Mouse (Mus musculus): Measurements from ENCODE around the gene Coq4. TPM values are rescaled to one million over a fixed set of nuclear protein-coding genes. Genes with fewer than 3 reads are reported as not detected.

The Coq4 gene
- polyA plus RNA-seq, 1 experiment from 2014 or later = 35.9 TPM

GRCm38 (mm10) chr2:29819363-29819762 is 32.1 kb downstream of the Coq4 start:
- Histone ChIP-seq H3K4me1 (replicated peaks; ENCODE audit: control insufficient read depth, insufficient read depth, low read length) (peaks cover 13% of the 10 kb centered on the region), H3K27me3 (replicated peaks; ENCODE audit: control insufficient read depth, insufficient read depth, low read length) (no peaks in the 10 kb centered on the region), H3K9ac (replicated peaks; ENCODE audit: low read depth, low read length) (no peak overlapping the region), H3K27ac (ENCODE audit: low read length) (peak overlapping the region; percentile 87; the same call in 1 of the 2 replicates), H3K9me3 (ENCODE audit: control insufficient read depth, low read length) (no peaks in the 10 kb centered on the region), H3K36me3 (ENCODE audit: control insufficient read depth, insufficient read depth) (peaks cover 11% of the 10 kb centered on the region), H3K4me3 (replicated peaks; ENCODE audit: low read length) (no peak overlapping the region), H3K4me2 (ENCODE audit: low read length) (no peak overlapping the region)
- ATAC-seq = no peak
- WGBS = 6% methylated on average over 2 of the region's 2 CpGs

- ATAC-seq = peak; percentile 67
- Histone ChIP-seq H3K27ac (ENCODE audit: low read length) (peak within 1 kb of the TSS; percentile 87), H3K27me3 (replicated peaks; ENCODE audit: control insufficient read depth, insufficient read depth, low read length) (no peaks in the 10 kb centered on the region), H3K9ac (replicated peaks; ENCODE audit: low read depth, low read length) (peak within 1 kb of the TSS; percentile 61), H3K4me2 (ENCODE audit: low read length) (peak within 1 kb of the TSS; percentile 76), H3K9me3 (ENCODE audit: control insufficient read depth, low read length) (no peaks in the 10 kb centered on the region), H3K4me3 (replicated peaks; ENCODE audit: low read length) (peak within 1 kb of the TSS; percentile 53), H3K4me1 (replicated peaks; ENCODE audit: control insufficient read depth, insufficient read depth, low read length) (peaks cover 13% of the 10 kb centered on the region), H3K36me3 (ENCODE audit: control insufficient read depth, insufficient read depth) (peaks cover 11% of the 10 kb centered on the region; the same call in 1 of the 2 replicates)
- under 1% methylated on average over 34 of the region's 35 CpGs for WGBS
These were observed 32.9 kb downstream of the Coq4 start, which contains the start of gene Urm1 for GRCm38 (mm10) chr2:29820025-29820817. Gene Urm1 (plus strand): TSS chr2:29820075.

DNA sequence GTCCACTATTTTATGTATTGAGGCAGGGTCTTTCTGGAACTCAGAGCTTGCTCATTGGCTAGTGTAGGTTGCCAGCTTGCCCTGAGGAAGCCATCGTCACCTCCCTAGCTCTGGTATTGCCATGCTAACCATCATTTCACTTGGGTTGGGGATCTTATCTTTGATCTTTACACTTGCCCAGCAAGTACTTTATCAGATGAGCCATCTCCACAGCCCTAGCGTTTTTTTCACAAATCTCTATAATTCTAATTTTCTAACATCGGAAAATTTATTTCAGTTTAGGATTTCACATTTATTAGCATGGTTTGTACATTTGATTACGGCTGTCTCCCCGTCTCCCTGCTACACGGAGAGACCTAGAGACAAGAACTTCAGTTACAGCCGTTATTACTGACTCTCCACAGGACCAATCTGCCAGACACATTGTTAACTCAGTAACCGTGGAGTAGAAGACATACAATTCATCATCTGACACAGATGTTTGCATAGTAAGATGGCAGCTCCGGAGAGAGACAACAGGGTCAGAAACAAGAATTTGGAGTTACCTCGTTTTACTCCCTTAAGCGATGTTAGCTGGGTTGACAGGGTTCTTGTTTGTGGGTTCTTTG is 39.1 kb downstream of the Coq4 start:
- WGBS = 15% methylated on average over 11 of the region's 11 CpGs
- peak overlapping the region; percentile 62 for H3K4me2 ChIP-seq (ENCODE audit: low read length)
- peak overlapping the region; percentile 94 for H3K4me3 ChIP-seq (replicated peaks; ENCODE audit: low read length)
- H3K27ac ChIP-seq (ENCODE audit: low read length) = peak overlapping the region; percentile 98
- no peaks in the 10 kb centered on the region for H3K9me3 ChIP-seq (ENCODE audit: control insufficient read depth, low read length)
- H3K36me3 ChIP-seq (ENCODE audit: control insufficient read depth, insufficient read depth) = no peaks in the 10 kb centered on the region
- H3K9ac ChIP-seq (replicated peaks; ENCODE audit: low read depth, low read length) = peak overlapping the region; percentile 67
- ATAC-seq = peak; percentile 21; the same call in 1 of the 2 replicates
- no peaks in the 10 kb centered on the region for H3K27me3 ChIP-seq (replicated peaks; ENCODE audit: control insufficient read depth, insufficient read depth, low read length)
- H3K4me1 ChIP-seq (replicated peaks; ENCODE audit: control insufficient read depth, insufficient read depth, low read length) = peaks cover 14% of the 10 kb centered on the region

- Histone ChIP-seq H3K9ac (replicated peaks; ENCODE audit: low read depth, low read length) (peak overlapping the region; percentile 78), H3K4me2 (ENCODE audit: low read length) (peak overlapping the region; percentile 84), H3K4me1 (replicated peaks; ENCODE audit: control insufficient read depth, insufficient read depth, low read length) (peaks cover 14% of the 10 kb centered on the region), H3K36me3 (ENCODE audit: control insufficient read depth, insufficient read depth) (no peaks in the 10 kb centered on the region), H3K4me3 (replicated peaks; ENCODE audit: low read length) (peak overlapping the region; percentile 94), H3K27ac (ENCODE audit: low read length) (peak overlapping the region; percentile 98), H3K9me3 (ENCODE audit: control insufficient read depth, low read length) (no peaks in the 10 kb centered on the region), H3K27me3 (replicated peaks; ENCODE audit: control insufficient read depth, insufficient read depth, low read length) (no peaks in the 10 kb centered on the region)
- peak; percentile 99 for ATAC-seq
- under 1% methylated on average over 48 of the region's 48 CpGs for WGBS
These were observed 39.8 kb downstream of the Coq4 start for GRCm38 (mm10) chr2:29826926-29827708.

DNA sequence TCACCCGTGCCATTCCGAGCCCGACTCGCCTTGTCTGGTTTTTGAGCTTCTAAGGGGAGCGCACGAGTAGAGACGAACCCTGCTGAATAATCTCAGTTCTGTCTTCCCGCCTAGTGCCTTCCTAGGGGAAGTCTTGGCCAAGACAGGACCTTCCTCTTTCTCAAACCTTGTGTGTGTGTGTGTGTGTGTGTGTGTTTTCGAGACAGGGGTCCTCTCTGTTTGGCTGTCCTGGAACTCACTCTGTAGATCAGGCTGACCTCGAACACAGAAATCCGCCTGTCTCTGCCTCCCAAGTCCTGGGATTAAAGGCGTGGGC is 40.4 kb downstream of the Coq4 start:
- no peak overlapping the region for H3K27ac ChIP-seq (ENCODE audit: low read length)
- no peaks in the 10 kb centered on the region for H3K36me3 ChIP-seq (ENCODE audit: control insufficient read depth, insufficient read depth)
- peak overlapping the region; percentile 84 for H3K4me2 ChIP-seq (ENCODE audit: low read length)
- WGBS = 4% methylated on average over 12 of the region's 12 CpGs
- H3K9me3 ChIP-seq (ENCODE audit: control insufficient read depth, low read length) = no peaks in the 10 kb centered on the region
- H3K27me3 ChIP-seq (replicated peaks; ENCODE audit: control insufficient read depth, insufficient read depth, low read length) = no peaks in the 10 kb centered on the region
- H3K4me1 ChIP-seq (replicated peaks; ENCODE audit: control insufficient read depth, insufficient read depth, low read length) = peaks cover 14% of the 10 kb centered on the region
- ATAC-seq = no peak
- H3K9ac ChIP-seq (replicated peaks; ENCODE audit: low read depth, low read length) = peak overlapping the region; percentile 78
- H3K4me3 ChIP-seq (replicated peaks; ENCODE audit: low read length) = peak overlapping the region; percentile 94

- H3K27ac ChIP-seq (ENCODE audit: low read length) = no peak overlapping the region
- peaks cover 15% of the 10 kb centered on the region for H3K4me1 ChIP-seq (replicated peaks; ENCODE audit: control insufficient read depth, insufficient read depth, low read length)
- H3K9ac ChIP-seq (replicated peaks; ENCODE audit: low read depth, low read length) = no peak overlapping the region
- WGBS = 93% methylated on average over 4 of the region's 4 CpGs
- no peaks in the 10 kb centered on the region for H3K27me3 ChIP-seq (replicated peaks; ENCODE audit: control insufficient read depth, insufficient read depth, low read length)
- no peaks in the 10 kb centered on the region for H3K36me3 ChIP-seq (ENCODE audit: control insufficient read depth, insufficient read depth)
- no peak overlapping the region for H3K4me3 ChIP-seq (replicated peaks; ENCODE audit: low read length)
- H3K4me2 ChIP-seq (ENCODE audit: low read length) = no peak overlapping the region
- no peak for ATAC-seq
- no peaks in the 10 kb centered on the region for H3K9me3 ChIP-seq (ENCODE audit: control insufficient read depth, low read length)
These were observed 43.8 kb downstream of the Coq4 start for GRCm38 (mm10) chr2:29831106-29831505.

- H3K36me3 ChIP-seq (ENCODE audit: control insufficient read depth, insufficient read depth) = no peaks in the 10 kb centered on the region
- ATAC-seq = no peak
- H3K4me3 ChIP-seq (replicated peaks; ENCODE audit: low read length) = no peak overlapping the region
- no peak overlapping the region for H3K4me2 ChIP-seq (ENCODE audit: low read length)
- H3K9me3 ChIP-seq (ENCODE audit: control insufficient read depth, low read length) = no peaks in the 10 kb centered on the region
- WGBS = 91% methylated on average over 5 of the region's 5 CpGs
- no peaks in the 10 kb centered on the region for H3K27me3 ChIP-seq (replicated peaks; ENCODE audit: control insufficient read depth, insufficient read depth, low read length)
- H3K9ac ChIP-seq (replicated peaks; ENCODE audit: low read depth, low read length) = no peak overlapping the region
- H3K27ac ChIP-seq (ENCODE audit: low read length) = no peak overlapping the region
- peaks cover 3% of the 10 kb centered on the region; the same call in 1 of the 2 replicates for H3K4me1 ChIP-seq (replicated peaks; ENCODE audit: control insufficient read depth, insufficient read depth, low read length)
These were observed 46.5 kb downstream of the Coq4 start for GRCm38 (mm10) chr2:29833796-29834195.

GRCm38 (mm10) chr2:29835391-29835899 is 48.2 kb downstream of the Coq4 start:
- H3K27ac ChIP-seq (ENCODE audit: low read length) = no peak overlapping the region
- no peak overlapping the region for H3K4me3 ChIP-seq (replicated peaks; ENCODE audit: low read length)
- no peak for ATAC-seq
- no peak overlapping the region for H3K4me2 ChIP-seq (ENCODE audit: low read length)
- no peaks in the 10 kb centered on the region for H3K36me3 ChIP-seq (ENCODE audit: control insufficient read depth, insufficient read depth)
- no peaks in the 10 kb centered on the region for H3K27me3 ChIP-seq (replicated peaks; ENCODE audit: control insufficient read depth, insufficient read depth, low read length)
- WGBS = 3% methylated on average over 2 of the region's 2 CpGs
- no peak overlapping the region for H3K9ac ChIP-seq (replicated peaks; ENCODE audit: low read depth, low read length)
- no peaks in the 10 kb centered on the region for H3K9me3 ChIP-seq (ENCODE audit: control insufficient read depth, low read length)
- peaks cover 3% of the 10 kb centered on the region; the same call in 1 of the 2 replicates for H3K4me1 ChIP-seq (replicated peaks; ENCODE audit: control insufficient read depth, insufficient read depth, low read length)

GRCm38 (mm10) chr2:29839460-29839859 is 52.2 kb downstream of the Coq4 start:
- no peaks in the 10 kb centered on the region for H3K9me3 ChIP-seq (ENCODE audit: control insufficient read depth, low read length)
- ATAC-seq = no peak

More at GRCm38 (mm10) chr2:29839460-29839859, 52.2 kb downstream of the Coq4 start:
- H3K4me1 ChIP-seq (replicated peaks; ENCODE audit: control insufficient read depth, insufficient read depth, low read length) = peaks cover 3% of the 10 kb centered on the region; the same call in 1 of the 2 replicates
- 43% methylated on average over 4 of the region's 4 CpGs for WGBS
- no peak overlapping the region for H3K9ac ChIP-seq (replicated peaks; ENCODE audit: low read depth, low read length)
- peaks cover 11% of the 10 kb centered on the region for H3K27me3 ChIP-seq (replicated peaks; ENCODE audit: control insufficient read depth, insufficient read depth, low read length)
- H3K27ac ChIP-seq (ENCODE audit: low read length) = no peak overlapping the region
- H3K36me3 ChIP-seq (ENCODE audit: control insufficient read depth, insufficient read depth) = peaks cover 2% of the 10 kb centered on the region; the same call in 1 of the 2 replicates
- no peak overlapping the region for H3K4me2 ChIP-seq (ENCODE audit: low read length)
- H3K4me3 ChIP-seq (replicated peaks; ENCODE audit: low read length) = no peak overlapping the region

Measured in forebrain, embryonic 16.5 days (tissue).